Mouse (Mus musculus) small intestine, adult 2 months (tissue): ENCODE results near the gene Cd164l2.

Source experiments
- CTCF ChIP-seq: fragments of 200-500 bp; IDR thresholded peaks from 2 replicates; pipeline ENCODE4 v1.5.1; 2012; ENCODE audit warnings: low read depth, mild to moderate bottlenecking, control low read depth, inconsistent platforms, low read length, moderate library complexity, mixed read lengths; ENCODE audit not compliant: insufficient replicate concordance, insufficient read length; ENCODE audit errors: extremely low read depth
- POLR2A ChIP-seq: fragments of 200-500 bp; IDR thresholded peaks from 2 replicates; pipeline ENCODE4 v1.6.1; 2012; ENCODE audit warnings: low read depth, mild to moderate bottlenecking, control low read depth, inconsistent platforms, low read length, moderate library complexity

GRCm38 (mm10) chr4:133201006-133201771, 10.7 kb upstream of the Cd164l2 start:
- TF ChIP-seq CTCF (peak; percentile 71), POLR2A (no peak)
